In the genomic region with DNA sequence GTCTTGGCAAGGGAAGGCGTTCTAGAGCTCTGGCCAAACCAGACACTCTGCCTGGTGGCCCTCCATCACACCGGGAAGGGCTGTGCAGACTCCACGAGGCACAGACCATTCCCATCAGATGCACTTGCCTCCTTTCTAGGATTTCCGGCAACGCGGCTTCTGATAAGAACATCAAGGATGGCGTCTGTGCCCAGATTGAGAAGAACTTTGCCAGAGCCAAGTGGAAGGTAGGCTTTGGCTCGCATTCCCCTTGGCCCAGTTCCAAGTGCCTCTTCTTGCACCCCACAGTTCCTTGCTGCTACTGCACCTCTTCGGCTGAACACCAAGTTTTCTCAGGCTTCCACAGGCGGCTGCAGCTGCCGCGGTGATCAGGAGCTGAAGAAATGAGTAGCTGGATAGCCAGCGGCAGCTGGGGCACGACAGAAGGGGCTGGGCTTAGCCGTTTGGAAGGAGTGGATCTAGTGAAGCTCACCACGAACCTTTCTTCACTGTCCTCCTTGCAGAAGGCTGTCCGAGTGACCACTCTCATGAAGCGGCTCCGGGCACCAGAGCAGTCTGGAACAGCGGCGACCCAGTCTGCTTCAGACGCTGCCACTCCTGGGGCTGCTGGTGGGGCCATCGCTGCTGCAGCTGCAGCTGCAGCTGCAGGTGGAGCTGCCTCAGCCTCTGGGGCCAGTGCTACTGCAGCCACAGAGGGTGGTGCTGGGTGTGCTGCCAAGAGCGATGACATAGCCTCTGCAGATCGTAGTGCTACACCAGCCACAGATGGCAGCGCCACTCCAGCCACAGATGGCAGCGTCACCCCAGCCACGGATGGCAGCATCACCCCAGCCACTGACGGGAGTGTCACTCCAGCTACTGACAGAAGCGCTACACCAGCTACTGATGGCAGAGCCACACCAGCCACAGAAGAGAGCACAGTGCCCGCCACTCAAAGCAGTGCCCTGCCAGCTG, we compare ENCODE assay signal across 18 mouse cellular contexts. TPM values are rescaled to one million over a fixed set of nuclear protein-coding genes. Genes with fewer than 3 reads are reported as not detected.
DNase-seq lines count a peak whose midpoint lies in the region; ATAC-seq and TF ChIP-seq lines count a peak whose summit lies in the region.
"Had no signal": no experiment of that assay in that cellular context is flagged by ENCODE, and none has a peak within 500 bp of the region (broad histone marks: within the 10 kb centered on the region; RNA-seq: fewer than 3 reads in every experiment).

No protein-coding gene starts in this region.

- H3K9ac ChIP-seq in intestine, embryonic 16.5 days (ENCODE audit: low read depth, low read length), result 0 out of 2 replicates have a peak overlapping the region, but pooled peaks have one; percentile 6
- no peak overlapping the region for H3K9ac ChIP-seq in intestine, postnatal 0 days (ENCODE audit: low read depth, low read length)
- H3K9ac ChIP-seq in forebrain, embryonic 12.5 days, result no peak overlapping the region
- H3K9ac ChIP-seq: embryonic facial prominence, embryonic 15.5 days; forebrain, postnatal 0 days; liver, embryonic 13.5 days had no signal

- no peaks in the 10 kb centered on the region for H3K36me3 ChIP-seq in intestine, embryonic 16.5 days (ENCODE audit: control insufficient read depth, insufficient read depth, low read length)
- no peaks in the 10 kb centered on the region for H3K36me3 ChIP-seq in intestine, postnatal 0 days (ENCODE audit: control insufficient read depth, insufficient read depth)
- H3K36me3 ChIP-seq in forebrain, embryonic 12.5 days (replicated peaks), result 0 out of 2 replicates have a peak, but pooled peaks cover 6% of the 10 kb centered on the region
- H3K36me3 ChIP-seq: embryonic facial prominence, embryonic 15.5 days; liver, embryonic 13.5 days had no signal

- H3K9me3 ChIP-seq in intestine, embryonic 16.5 days (ENCODE audit: control insufficient read depth, low read length), result no peaks in the 10 kb centered on the region
- H3K9me3 ChIP-seq in intestine, postnatal 0 days (ENCODE audit: control insufficient read depth), result no peaks in the 10 kb centered on the region
- no peaks in the 10 kb centered on the region for H3K9me3 ChIP-seq in forebrain, embryonic 12.5 days
- H3K9me3 ChIP-seq: embryonic facial prominence, embryonic 15.5 days; liver, embryonic 13.5 days had no signal

- TF ChIP-seq CTCF in intestine, postnatal 0 days (IDR thresholded peaks at IDR 0.05; ENCODE audit: low read depth), result no peak

- H3K4me3 ChIP-seq in intestine, embryonic 16.5 days (ENCODE audit: low read length), result no peak overlapping the region
- H3K4me3 ChIP-seq in intestine, postnatal 0 days (ENCODE audit: low read depth, low read length), result no peak overlapping the region
- no peak overlapping the region for H3K4me3 ChIP-seq in forebrain, embryonic 12.5 days (replicated peaks)
- H3K4me3 ChIP-seq: embryonic facial prominence, embryonic 15.5 days; liver, embryonic 13.5 days had no signal

- 88% methylated on average over 31 of the region's 31 CpGs for WGBS in intestine, embryonic 16.5 days
- WGBS in intestine, postnatal 0 days, result 85% methylated on average over 31 of the region's 31 CpGs
- WGBS in forebrain, embryonic 12.5 days, result 92% methylated on average over 31 of the region's 31 CpGs

- peak; percentile 89 for DNase-seq in 3134 (ENCODE audit: extremely low read depth, insufficient read length, low spot score)
- DNase-seq in cerebellum, adult 11 months, result peak; percentile 43
- DNase-seq in T-cell, adult 2 months (ENCODE audit: low spot score), result no peak
- no peak for DNase-seq in thymus, postnatal 25 days
- DNase-seq: forebrain, postnatal 0 days; heart, adult 11 months; heart, postnatal 10 days; kidney, postnatal 25 days; liver, embryonic 13.5 days; lung, postnatal 14 days had no signal

- H3K4me1 ChIP-seq in intestine, embryonic 16.5 days (ENCODE audit: control insufficient read depth, insufficient read depth, low read length), result peaks cover 6% of the 10 kb centered on the region
- 0 out of 2 replicates have a peak, but pooled peaks cover 2% of the 10 kb centered on the region for H3K4me1 ChIP-seq in intestine, postnatal 0 days (replicated peaks; ENCODE audit: control insufficient read depth, insufficient read depth, low read length)
- H3K4me1 ChIP-seq in forebrain, embryonic 12.5 days, result peaks cover 14% of the 10 kb centered on the region

- ATAC-seq in intestine, embryonic 16.5 days, result no peak
- no peak for ATAC-seq in intestine, postnatal 0 days
- 0 out of 2 replicates have a peak, but pooled peaks have one; percentile 14 for ATAC-seq in common myeloid progenitor, adult 5-6 weeks (replicated peaks; ENCODE audit: low read depth, poor library complexity, severe bottlenecking)
- no peak for ATAC-seq in forebrain, embryonic 12.5 days (ENCODE audit: low FRiP score)
- ATAC-seq: forebrain, postnatal 0 days; midbrain, embryonic 16.5 days had no signal

- H3K27me3 ChIP-seq in intestine, embryonic 16.5 days (replicated peaks; ENCODE audit: control insufficient read depth, insufficient read depth, low read length), result no peaks in the 10 kb centered on the region
- no peaks in the 10 kb centered on the region for H3K27me3 ChIP-seq in intestine, postnatal 0 days (replicated peaks; ENCODE audit: control insufficient read depth, insufficient read depth, low read length)
- no peaks in the 10 kb centered on the region for H3K27me3 ChIP-seq in forebrain, embryonic 12.5 days
- H3K27me3 ChIP-seq: embryonic facial prominence, embryonic 15.5 days had no signal

- H3K4me2 ChIP-seq in intestine, embryonic 16.5 days (ENCODE audit: low read depth, low read length), result no peak overlapping the region
- no peak overlapping the region for H3K4me2 ChIP-seq in intestine, postnatal 0 days (replicated peaks; ENCODE audit: low read depth)
- H3K4me2 ChIP-seq in forebrain, embryonic 12.5 days, result no peak overlapping the region
- H3K4me2 ChIP-seq: embryonic facial prominence, embryonic 15.5 days; liver, embryonic 13.5 days had no signal

- H3K27ac ChIP-seq in intestine, embryonic 16.5 days (ENCODE audit: low read length), result no peak overlapping the region
- H3K27ac ChIP-seq in intestine, postnatal 0 days (ENCODE audit: low read depth, low read length), result no peak overlapping the region
- H3K27ac ChIP-seq in forebrain, embryonic 12.5 days, result no peak overlapping the region
- H3K27ac ChIP-seq: embryonic facial prominence, embryonic 15.5 days; liver, embryonic 13.5 days had no signal

RNA-seq across cellular contexts. Expression of a gene that starts 2.4 kb away (rescaled TPM):
- polyA plus RNA-seq in intestine, embryonic 16.5 days (2015; fragmentation: Nextera tagmentation; extraction: Ambion mirVana), result 12.4 and 17.0 TPM in 2 replicates
- polyA plus RNA-seq in intestine, postnatal 0 days (2015; fragmentation: Nextera tagmentation; extraction: Ambion mirVana), result 3.2 and 3.7 TPM in 2 replicates
- 12.8 and 23.2 TPM in 2 replicates for total RNA-seq in common myeloid progenitor, adult 5-6 weeks (2017)
- polyA plus RNA-seq in forebrain, embryonic 12.5 days (2016; fragmentation: Nextera tagmentation; extraction: Ambion mirVana), result 30.6 and 32.3 TPM in 2 replicates

RNA-seq across cellular contexts. Expression of a gene that starts 12.0 kb away (rescaled TPM):
- 1.3 and 1.7 TPM in 2 replicates for polyA plus RNA-seq in intestine, embryonic 16.5 days (2015; fragmentation: Nextera tagmentation; extraction: Ambion mirVana)
- polyA plus RNA-seq in intestine, postnatal 0 days (2015; fragmentation: Nextera tagmentation; extraction: Ambion mirVana), result 0.37 and 0.42 TPM in 2 replicates
- 0.32 TPM in 1 of 2 replicates, not detected in the other for total RNA-seq in common myeloid progenitor, adult 5-6 weeks (2017)
- polyA plus RNA-seq in forebrain, embryonic 12.5 days (2016; fragmentation: Nextera tagmentation; extraction: Ambion mirVana), result 12.2 and 14.8 TPM in 2 replicates

RNA-seq across cellular contexts. Expression of a gene that starts 19.2 kb away (rescaled TPM):
- polyA plus RNA-seq in intestine, embryonic 16.5 days (2015; fragmentation: Nextera tagmentation; extraction: Ambion mirVana), result not detected in 2 replicates
- polyA plus RNA-seq in intestine, postnatal 0 days (2015; fragmentation: Nextera tagmentation; extraction: Ambion mirVana), result not detected in 2 replicates
- not detected in 2 replicates for total RNA-seq in common myeloid progenitor, adult 5-6 weeks (2017)
- polyA plus RNA-seq in forebrain, embryonic 12.5 days (2016; fragmentation: Nextera tagmentation; extraction: Ambion mirVana), result not detected in 2 replicates
- total RNA-seq: forebrain, postnatal 0 days; heart, postnatal 10 days had no signal
- polyA plus RNA-seq: embryonic facial prominence, embryonic 15.5 days; forebrain, postnatal 0 days; liver, embryonic 13.5 days; midbrain, embryonic 16.5 days; neural tube, embryonic 14.5 days; thymus, postnatal 0 days had no signal

RNA-seq across cellular contexts. Expression of a gene that starts 27.8 kb away (rescaled TPM):
- polyA plus RNA-seq in intestine, embryonic 16.5 days (2015; fragmentation: Nextera tagmentation; extraction: Ambion mirVana), result 32.8 and 35.5 TPM in 2 replicates
- polyA plus RNA-seq in intestine, postnatal 0 days (2015; fragmentation: Nextera tagmentation; extraction: Ambion mirVana), result 43.8 and 50.6 TPM in 2 replicates
- 42.5 and 52.7 TPM in 2 replicates for total RNA-seq in common myeloid progenitor, adult 5-6 weeks (2017)
- polyA plus RNA-seq in forebrain, embryonic 12.5 days (2016; fragmentation: Nextera tagmentation; extraction: Ambion mirVana), result 5.8 and 6.5 TPM in 2 replicates

RNA-seq across cellular contexts. Expression of a gene that starts 35.3 kb away (rescaled TPM):
- 4.5 and 5.0 TPM in 2 replicates for polyA plus RNA-seq in intestine, embryonic 16.5 days (2015; fragmentation: Nextera tagmentation; extraction: Ambion mirVana)
- polyA plus RNA-seq in intestine, postnatal 0 days (2015; fragmentation: Nextera tagmentation; extraction: Ambion mirVana), result 0.39 and 0.88 TPM in 2 replicates
- not detected in 2 replicates for total RNA-seq in common myeloid progenitor, adult 5-6 weeks (2017)
- polyA plus RNA-seq in forebrain, embryonic 12.5 days (2016; fragmentation: Nextera tagmentation; extraction: Ambion mirVana), result 0.86 and 1.2 TPM in 2 replicates
- total RNA-seq: forebrain, postnatal 0 days had no signal

Comparison
In these comparisons a context has a peak if more than half of its experiments do, and no peak if none do; other contexts are left out.
1. DNase-seq: peak in 3134 (single experiment) and cerebellum, adult 11 months (single experiment); none in T-cell, adult 2 months (single experiment) and thymus, postnatal 25 days (single experiment).